Mouse (Mus musculus): ENCODE results near the gene Tctex1d2. TPM values are rescaled to one million over a fixed set of nuclear protein-coding genes. Genes with fewer than 3 reads are reported as not detected.

The Tctex1d2 gene
- polyA plus RNA-seq, 1 experiment from 2014 or later = 30.2 TPM

DNA sequence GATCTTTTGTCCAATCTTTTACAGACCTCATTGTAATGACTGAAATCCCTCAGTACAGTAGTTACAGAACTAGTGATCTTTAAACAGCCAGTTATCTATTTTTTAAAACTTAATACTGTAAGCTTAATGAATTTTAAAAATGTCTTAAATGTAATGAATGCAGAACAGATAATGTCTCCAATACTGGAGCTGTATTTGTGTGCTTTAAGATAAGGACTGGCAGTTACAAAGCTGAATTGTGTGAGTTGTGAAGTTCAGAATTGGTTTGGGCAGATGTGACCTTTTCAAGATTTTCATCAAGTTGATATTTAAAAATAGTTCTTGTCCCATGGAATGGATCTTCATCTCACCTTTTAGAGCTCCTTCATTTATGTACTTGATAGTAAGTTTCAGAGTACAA, 30.5 kb upstream of the Tctex1d2 start:
- H3K4me2 ChIP-seq (replicated peaks; ENCODE audit: low read depth) = no peak overlapping the region
- no peak overlapping the region for H3K27ac ChIP-seq (ENCODE audit: low read depth, low read length)
- TF ChIP-seq CTCF (IDR thresholded peaks at IDR 0.05; ENCODE audit: low read depth) = no peak
- peaks cover 20% of the 10 kb centered on the region for H3K36me3 ChIP-seq (ENCODE audit: control insufficient read depth, insufficient read depth)
- H3K9ac ChIP-seq (ENCODE audit: low read depth, low read length) = no peak overlapping the region
- no peaks in the 10 kb centered on the region for H3K9me3 ChIP-seq (ENCODE audit: control insufficient read depth)
- H3K27me3 ChIP-seq (replicated peaks; ENCODE audit: control insufficient read depth, insufficient read depth, low read length) = no peaks in the 10 kb centered on the region
- H3K4me1 ChIP-seq (replicated peaks; ENCODE audit: control insufficient read depth, insufficient read depth, low read length) = 0 out of 2 replicates have a peak, but pooled peaks cover 2% of the 10 kb centered on the region
- no peak for ATAC-seq
- H3K4me3 ChIP-seq (ENCODE audit: low read depth, low read length) = no peak overlapping the region

- Histone ChIP-seq H3K27me3 (replicated peaks; ENCODE audit: control insufficient read depth, insufficient read depth, low read length) (no peaks in the 10 kb centered on the region), H3K9me3 (ENCODE audit: control insufficient read depth) (no peaks in the 10 kb centered on the region), H3K4me2 (replicated peaks; ENCODE audit: low read depth) (no peak overlapping the region), H3K36me3 (ENCODE audit: control insufficient read depth, insufficient read depth) (peaks cover 20% of the 10 kb centered on the region), H3K9ac (ENCODE audit: low read depth, low read length) (no peak overlapping the region), H3K4me1 (replicated peaks; ENCODE audit: control insufficient read depth, insufficient read depth, low read length) (0 out of 2 replicates have a peak, but pooled peaks cover 2% of the 10 kb centered on the region), H3K27ac (ENCODE audit: low read depth, low read length) (no peak overlapping the region), H3K4me3 (ENCODE audit: low read depth, low read length) (no peak overlapping the region)
- ATAC-seq = no peak
- no peak for TF ChIP-seq CTCF (IDR thresholded peaks at IDR 0.05; ENCODE audit: low read depth)
- WGBS = 85% methylated on average over 3 of the region's 3 CpGs
Measured at GRCm38 (mm10) chr16:32389841-32390240, 29.7 kb upstream of the Tctex1d2 start.

- TF ChIP-seq CTCF (IDR thresholded peaks at IDR 0.05; ENCODE audit: low read depth) = no peak
- no peak overlapping the region for H3K9ac ChIP-seq (ENCODE audit: low read depth, low read length)
- peaks cover 15% of the 10 kb centered on the region for H3K36me3 ChIP-seq (ENCODE audit: control insufficient read depth, insufficient read depth)
- ATAC-seq = no peak
- H3K27ac ChIP-seq (ENCODE audit: low read depth, low read length) = no peak overlapping the region
- H3K4me3 ChIP-seq (ENCODE audit: low read depth, low read length) = no peak overlapping the region
- H3K9me3 ChIP-seq (ENCODE audit: control insufficient read depth) = no peaks in the 10 kb centered on the region
- 0 out of 2 replicates have a peak, but pooled peaks cover 2% of the 10 kb centered on the region for H3K4me1 ChIP-seq (replicated peaks; ENCODE audit: control insufficient read depth, insufficient read depth, low read length)
- H3K27me3 ChIP-seq (replicated peaks; ENCODE audit: control insufficient read depth, insufficient read depth, low read length) = no peaks in the 10 kb centered on the region
- 85% methylated on average over 3 of the region's 3 CpGs for WGBS
- no peak overlapping the region for H3K4me2 ChIP-seq (replicated peaks; ENCODE audit: low read depth)
Measured at GRCm38 (mm10) chr16:32390882-32391281, 28.6 kb upstream of the Tctex1d2 start.

- no peaks in the 10 kb centered on the region for H3K9me3 ChIP-seq (ENCODE audit: control insufficient read depth)
- no peaks in the 10 kb centered on the region for H3K4me1 ChIP-seq (replicated peaks; ENCODE audit: control insufficient read depth, insufficient read depth, low read length)
- peaks cover 8% of the 10 kb centered on the region for H3K36me3 ChIP-seq (ENCODE audit: control insufficient read depth, insufficient read depth)
- no peak for TF ChIP-seq CTCF (IDR thresholded peaks at IDR 0.05; ENCODE audit: low read depth)
- no peak overlapping the region for H3K4me3 ChIP-seq (ENCODE audit: low read depth, low read length)
- H3K9ac ChIP-seq (ENCODE audit: low read depth, low read length) = no peak overlapping the region
- no peaks in the 10 kb centered on the region for H3K27me3 ChIP-seq (replicated peaks; ENCODE audit: control insufficient read depth, insufficient read depth, low read length)
- ATAC-seq = no peak
- H3K4me2 ChIP-seq (replicated peaks; ENCODE audit: low read depth) = no peak overlapping the region
- WGBS = 67% methylated on average over 6 of the region's 6 CpGs
- H3K27ac ChIP-seq (ENCODE audit: low read depth, low read length) = no peak overlapping the region
Measured at GRCm38 (mm10) chr16:32395679-32396540, 23.6 kb upstream of the Tctex1d2 start.

GRCm38 (mm10) chr16:32396541-32396835, 23.0 kb upstream of the Tctex1d2 start:
- Histone ChIP-seq H3K4me3 (ENCODE audit: low read depth, low read length) (no peak overlapping the region), H3K9me3 (ENCODE audit: control insufficient read depth) (no peaks in the 10 kb centered on the region), H3K9ac (ENCODE audit: low read depth, low read length) (no peak overlapping the region), H3K4me1 (replicated peaks; ENCODE audit: control insufficient read depth, insufficient read depth, low read length) (no peaks in the 10 kb centered on the region), H3K4me2 (replicated peaks; ENCODE audit: low read depth) (no peak overlapping the region), H3K27ac (ENCODE audit: low read depth, low read length) (no peak overlapping the region), H3K36me3 (ENCODE audit: control insufficient read depth, insufficient read depth) (peaks cover 2% of the 10 kb centered on the region; the same call in 1 of the 2 replicates), H3K27me3 (replicated peaks; ENCODE audit: control insufficient read depth, insufficient read depth, low read length) (no peaks in the 10 kb centered on the region)
- 64% methylated on average over 3 of the region's 3 CpGs for WGBS
- no peak for TF ChIP-seq CTCF (IDR thresholded peaks at IDR 0.05; ENCODE audit: low read depth)
- no peak for ATAC-seq

DNA sequence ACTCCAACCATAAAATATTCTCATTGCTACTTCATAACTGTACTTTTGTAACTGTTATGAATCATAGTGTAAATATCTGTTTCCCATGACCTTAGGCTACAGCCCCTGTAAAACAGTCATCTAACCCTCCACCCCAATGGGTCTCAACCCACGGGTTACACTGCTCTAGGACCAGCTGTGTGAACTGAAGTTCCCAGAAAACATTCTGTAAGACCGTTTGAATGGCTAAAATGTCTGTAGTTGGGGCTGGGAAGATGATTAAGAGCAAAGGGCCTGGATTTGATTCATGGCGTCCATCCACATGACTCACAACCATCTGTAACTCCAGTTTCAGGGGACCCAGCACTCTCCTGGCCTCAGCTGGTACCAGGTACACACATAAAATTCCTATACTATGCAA, 21.3 kb upstream of the Tctex1d2 start:
- Histone ChIP-seq H3K36me3 (ENCODE audit: control insufficient read depth, insufficient read depth) (no peaks in the 10 kb centered on the region), H3K4me1 (replicated peaks; ENCODE audit: control insufficient read depth, insufficient read depth, low read length) (no peaks in the 10 kb centered on the region), H3K27ac (ENCODE audit: low read depth, low read length) (no peak overlapping the region), H3K9me3 (ENCODE audit: control insufficient read depth) (no peaks in the 10 kb centered on the region), H3K4me3 (ENCODE audit: low read depth, low read length) (no peak overlapping the region), H3K27me3 (replicated peaks; ENCODE audit: control insufficient read depth, insufficient read depth, low read length) (no peaks in the 10 kb centered on the region), H3K4me2 (replicated peaks; ENCODE audit: low read depth) (no peak overlapping the region), H3K9ac (ENCODE audit: low read depth, low read length) (no peak overlapping the region)
- ATAC-seq = no peak
- no peak for TF ChIP-seq CTCF (IDR thresholded peaks at IDR 0.05; ENCODE audit: low read depth)
- WGBS = 77% methylated on average over 3 of the region's 3 CpGs

Measured in intestine, postnatal 0 days (tissue).